Mouse (Mus musculus) ES-E14 (cell line): Measurements from ENCODE around the gene Cfap157. TPM values are rescaled to one million over a fixed set of nuclear protein-coding genes. Genes with fewer than 3 reads are reported as not detected.
A peak's percentile ranks its signal among the peaks of the same experiment; 100 is the strongest.

ENCODE experiments used
- DNase-seq: peaks from one replicate; pipeline ENCODE4 v3.0.0-alpha.2; 2013; ENCODE audit warnings: low read depth, low spot score
- H3K27ac ChIP-seq: 2 replicates; pipeline ENCODE4 v1.5.1; 2012; ENCODE audit warnings: low read depth, mild to moderate bottlenecking, low read length, moderate library complexity, mixed read lengths; ENCODE audit not compliant: poor library complexity, insufficient read depth, severe bottlenecking
- H3K36me3 ChIP-seq: 2 replicates; pipeline ENCODE4 v1.6.1; 2012; ENCODE audit warnings: mild to moderate bottlenecking, low read length, moderate library complexity, mixed read lengths; ENCODE audit not compliant: control insufficient read depth, poor library complexity, insufficient read depth, severe bottlenecking
- H3K4me1 ChIP-seq, 2 experiments: fragments of 150-350 bp in 1 of 2; sonication (generic) in 1 of 2; 2 replicates each; pipeline ENCODE4 v1.6.1; 2012; ENCODE audit warnings: low read length in 2 of 2, mild to moderate bottlenecking in 1 of 2, mixed read lengths in 1 of 2; ENCODE audit not compliant: control insufficient read depth in 2 of 2, insufficient read depth in 2 of 2, poor library complexity in 1 of 2
- H3K4me3 ChIP-seq, 2 experiments: fragments of 150-350 bp in 1 of 2; sonication (generic) in 1 of 2; 2 replicates each; pipeline ENCODE4 v1.5.1; 2012; ENCODE audit warnings: low read length in 2 of 2, low read depth in 1 of 2, mild to moderate bottlenecking in 1 of 2, mixed read lengths in 1 of 2; ENCODE audit not compliant: insufficient read depth in 1 of 2, poor library complexity in 1 of 2, severe bottlenecking in 1 of 2
- H3K9ac ChIP-seq: 2 replicates; pipeline ENCODE4 v1.6.1; 2012; ENCODE audit warnings: low read depth, mild to moderate bottlenecking, low read length, mixed read lengths; ENCODE audit not compliant: poor library complexity, insufficient read depth, severe bottlenecking
- H3K9me3 ChIP-seq: fragments of 150-350 bp; sonication (generic); 2 replicates; pipeline ENCODE4 v1.6.1; 2012; ENCODE audit warnings: low read depth, mild to moderate bottlenecking, low read length; ENCODE audit not compliant: control insufficient read depth, insufficient read depth
- CHD2 ChIP-seq: IDR thresholded peaks from 2 replicates; pipeline ENCODE4 v1.6.1; 2014; ENCODE audit warnings: mild to moderate bottlenecking, low read depth, low read length, inconsistent platforms
- HCFC1 ChIP-seq: IDR thresholded peaks from 2 replicates; pipeline ENCODE4 v1.6.1; 2012; ENCODE audit warnings: low read length, inconsistent platforms, borderline replicate concordance; ENCODE audit not compliant: insufficient read depth
- MAFK ChIP-seq: IDR thresholded peaks from 2 replicates; pipeline ENCODE4 v1.6.1; 2014; ENCODE audit warnings: mild to moderate bottlenecking, low read depth, low read length, inconsistent platforms; ENCODE audit not compliant: insufficient read depth
- ZC3H11A ChIP-seq: IDR thresholded peaks from 2 replicates; pipeline ENCODE4 v1.6.1; 2012; ENCODE audit warnings: low read depth, mild to moderate bottlenecking, inconsistent platforms, low read length, borderline replicate concordance
- ZNF384 ChIP-seq: IDR thresholded peaks from 2 replicates; pipeline ENCODE4 v1.6.1; 2012; ENCODE audit warnings: low read depth, low read length, inconsistent platforms
- in situ Hi-C, 2 experiments: fragments of 600-800 bp; cut with MboI; formaldehyde crosslinking; loops; one replicate each; pipeline ENCODE4 v1.15.1; 2025; ENCODE audit warnings: low sequenced_read_pairs in 2 of 2, inconsistent platforms in 1 of 2; ENCODE audit not compliant: unreplicated experiment in 2 of 2
- total RNA-seq: library from RNA; depleted of rRNA; stranded (reverse); fragments of 300-350 nt; gene quantifications from 2 replicates; pipeline ENCODE4 v1.2.3, GENCODE M21; 2012

Cfap157 gene
- total RNA-seq, 1 experiment: not detected

DNA sequence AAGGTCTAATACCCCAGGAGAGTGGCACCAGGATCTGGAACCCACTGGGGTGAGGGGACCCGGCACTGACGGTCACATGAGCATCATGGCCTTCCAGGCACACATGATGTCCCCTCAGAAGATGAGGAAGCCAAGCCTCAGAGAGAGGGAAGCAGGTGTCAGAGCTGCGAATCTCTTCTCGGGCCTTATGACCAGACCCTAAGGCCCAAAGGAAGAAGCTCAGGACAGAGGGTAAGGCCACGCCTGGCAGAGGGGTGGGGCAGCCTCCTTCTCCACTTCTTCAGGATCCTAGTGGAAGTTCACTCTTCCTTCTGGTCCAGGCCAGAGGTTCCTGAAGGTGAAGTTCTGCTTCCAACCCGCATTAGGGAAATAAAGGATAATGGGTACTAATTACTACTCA is 51.5 kb downstream of the Cfap157 start:
- in situ Hi-C loops: no loop called here
- peaks cover 2 to 5% of the 10 kb centered on the region in 2 experiments; a peak in 2 of 4 replicates for H3K4me1 ChIP-seq

DNA sequence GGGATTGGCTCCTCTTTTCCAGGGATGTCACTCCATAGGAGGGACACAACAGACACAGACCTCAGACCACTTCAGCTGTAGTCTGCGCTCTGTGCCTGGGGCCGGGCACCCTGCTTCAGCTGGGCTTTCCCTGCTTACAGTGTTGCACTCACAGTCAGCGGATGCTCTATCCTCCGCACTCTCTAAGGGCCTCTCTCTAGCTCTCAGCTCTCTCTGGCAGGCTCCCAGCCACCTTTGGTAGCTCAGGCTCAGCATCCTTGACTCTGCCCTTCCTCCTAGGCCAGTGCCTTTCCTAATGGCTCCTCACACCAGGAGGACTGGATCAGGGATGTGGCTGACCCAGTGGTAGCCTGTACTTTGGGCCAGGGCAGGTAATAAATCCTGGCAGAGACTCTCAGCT is 52.3 kb downstream of the Cfap157 start:
- DNase-seq: no peak
- H3K9me3 ChIP-seq: no peaks in the 10 kb centered on the region
- peaks cover 2 to 5% of the 10 kb centered on the region in 2 experiments; a peak in 2 of 4 replicates for H3K4me1 ChIP-seq
- H3K36me3 ChIP-seq: no peaks in the 10 kb centered on the region
- in situ Hi-C loops: no loop called here
- H3K27ac ChIP-seq: no peak overlapping the region
- H3K9ac ChIP-seq: no peak overlapping the region
- TF ChIP-seq MAFK (no peak), CHD2 (no peak), ZNF384 (no peak), ZC3H11A (no peak), HCFC1 (no peak)
- H3K4me3 ChIP-seq: no peak overlapping the region

More for the DNA sequence above, 51.5 kb downstream of the Cfap157 start:
- H3K9me3 ChIP-seq: no peaks in the 10 kb centered on the region
- H3K4me3 ChIP-seq: no peak overlapping the region
- no peak overlapping the region for H3K9ac ChIP-seq
- no peaks in the 10 kb centered on the region for H3K36me3 ChIP-seq
- DNase-seq: no peak
- no peak overlapping the region for H3K27ac ChIP-seq
- no peak for TF ChIP-seq CHD2
- TF ChIP-seq ZNF384: no peak
- TF ChIP-seq HCFC1: no peak
- no peak for TF ChIP-seq MAFK
- no peak for TF ChIP-seq ZC3H11A

DNA sequence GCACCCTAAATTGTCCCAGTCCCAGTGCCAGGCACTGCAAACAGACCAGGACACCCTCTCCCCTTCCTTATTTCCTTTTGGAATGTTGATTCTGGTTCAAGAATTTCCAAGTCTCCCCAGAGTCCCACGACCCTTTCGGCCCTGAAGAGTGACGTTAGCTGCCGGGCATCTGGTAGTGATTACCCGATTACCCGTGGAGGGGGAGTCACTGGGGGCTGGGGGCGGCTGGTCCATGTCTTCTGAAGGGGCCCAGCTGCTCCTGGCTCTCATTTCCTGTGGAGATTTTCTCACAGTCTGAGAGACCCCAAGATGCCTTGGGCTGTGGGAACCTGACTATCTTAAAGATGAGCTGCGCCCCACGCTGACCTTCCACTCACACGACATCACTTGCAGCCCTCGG is 53.4 kb downstream of the Cfap157 start:
- Histone ChIP-seq H3K36me3 (no peaks in the 10 kb centered on the region), H3K4me3 (no peak overlapping the region), H3K9me3 (no peaks in the 10 kb centered on the region), H3K4me1 (peaks cover 2 to 5% of the 10 kb centered on the region in 2 experiments; a peak in 2 of 4 replicates), H3K9ac (no peak overlapping the region), H3K27ac (no peak overlapping the region)
- in situ Hi-C loops: no loop called here
- DNase-seq: no peak
- no peak for TF ChIP-seq CHD2
- TF ChIP-seq ZNF384: no peak
- no peak for TF ChIP-seq HCFC1
- TF ChIP-seq MAFK: no peak
- no peak for TF ChIP-seq ZC3H11A

DNA sequence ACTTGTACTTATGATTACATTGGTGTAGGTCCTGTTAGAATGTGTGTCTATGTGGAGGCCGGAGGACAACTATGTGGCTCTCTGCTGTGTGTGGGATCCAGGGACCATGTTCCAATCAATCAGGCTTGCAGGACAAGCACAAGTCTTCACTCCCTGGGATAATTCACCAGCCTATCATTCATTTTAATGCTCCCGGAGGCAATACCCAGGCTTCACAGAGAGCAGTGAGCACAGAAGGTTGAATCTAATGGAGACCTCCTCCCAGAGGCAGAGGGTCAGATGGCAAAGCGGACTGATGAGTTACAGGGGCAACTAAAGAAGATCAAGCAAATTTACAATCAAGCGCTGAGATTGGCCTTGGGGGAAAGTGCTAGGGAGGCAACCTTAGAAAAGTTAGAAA is 54.7 kb downstream of the Cfap157 start:
- TF ChIP-seq ZNF384 (no peak), ZC3H11A (no peak), MAFK (no peak), HCFC1 (no peak), CHD2 (no peak)
- no peak overlapping the region for H3K9ac ChIP-seq
- H3K36me3 ChIP-seq: no peaks in the 10 kb centered on the region
- no peak overlapping the region for H3K4me3 ChIP-seq
- no peak overlapping the region for H3K27ac ChIP-seq
- H3K9me3 ChIP-seq: no peaks in the 10 kb centered on the region
- in situ Hi-C loops: no loop called here
- DNase-seq: no peak
- peaks cover 2 to 5% of the 10 kb centered on the region in 2 experiments; a peak in 2 of 4 replicates for H3K4me1 ChIP-seq

GRCm38 (mm10) chr2:32728463-32728862 is 55.8 kb downstream of the Cfap157 start:
- no peak for TF ChIP-seq HCFC1
- TF ChIP-seq ZNF384: no peak
- TF ChIP-seq MAFK: no peak
- no peak for TF ChIP-seq CHD2
- no peaks in the 10 kb centered on the region for H3K36me3 ChIP-seq
- no peak overlapping the region for H3K27ac ChIP-seq
- in situ Hi-C loops: no loop called here
- H3K9ac ChIP-seq: 0 out of 2 replicates have a peak overlapping the region, but pooled peaks have one; percentile 4
- DNase-seq: no peak
- peaks cover 2 to 5% of the 10 kb centered on the region in 2 experiments; a peak in 2 of 4 replicates for H3K4me1 ChIP-seq
- no peaks in the 10 kb centered on the region for H3K9me3 ChIP-seq
- no peak overlapping the region for H3K4me3 ChIP-seq
